Mouse (Mus musculus): ENCODE measurements around the gene 4931440F15Rik.
"Not testable (repeated sequence)": the region's sequence is repeated elsewhere in the genome, so short reads cannot be mapped to it uniquely, and the experiment has no call there.

4931440F15Rik gene

DNA sequence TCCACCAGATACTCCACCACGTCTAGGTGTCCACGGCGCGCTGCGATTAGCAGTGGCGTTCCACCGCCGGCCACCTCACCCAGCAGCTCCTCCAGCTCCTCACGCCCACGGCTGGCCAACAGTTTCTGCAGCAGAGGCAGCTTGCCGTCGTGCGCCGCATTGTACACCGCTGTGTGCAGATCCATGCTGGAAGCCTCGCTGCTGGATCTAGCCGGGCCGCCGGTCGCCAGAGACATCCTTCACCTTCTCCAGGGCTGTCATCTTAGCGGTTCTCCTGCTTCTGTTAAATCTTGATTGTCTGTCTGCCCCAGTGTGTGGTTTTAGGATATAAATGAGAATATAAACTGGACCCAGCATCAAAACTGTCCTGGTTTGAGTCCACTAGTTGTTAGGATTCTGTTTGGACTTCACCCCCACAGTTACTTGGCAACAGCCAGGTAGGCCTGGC is at the start of gene 4931440F15Rik:
4931440F15Rik (minus strand) TSS at position 398 of the 448 bp plus-strand sequence.
- not testable (repeated sequence) for DNase-seq

DNA sequence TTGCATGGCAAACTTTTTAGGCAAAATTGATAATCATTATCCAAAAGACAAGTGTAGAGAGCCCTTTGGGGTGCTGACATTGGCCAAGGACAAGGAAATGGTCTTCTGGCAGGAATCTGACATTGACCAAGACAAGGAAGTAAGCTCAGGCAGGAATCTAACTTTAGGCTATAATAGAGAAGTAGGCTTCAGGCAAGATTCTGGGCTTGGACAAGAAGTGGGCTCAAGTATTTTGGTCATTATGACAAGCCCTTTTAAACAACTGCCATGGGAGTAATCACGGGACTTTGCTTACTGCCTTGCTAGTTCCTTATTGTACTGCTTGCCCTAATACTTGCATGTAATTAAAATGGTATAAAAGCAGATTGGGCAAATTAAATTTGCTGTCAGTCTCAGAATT is 49.3 kb upstream of the 4931440F15Rik start:
- not testable (repeated sequence) for DNase-seq

DNA sequence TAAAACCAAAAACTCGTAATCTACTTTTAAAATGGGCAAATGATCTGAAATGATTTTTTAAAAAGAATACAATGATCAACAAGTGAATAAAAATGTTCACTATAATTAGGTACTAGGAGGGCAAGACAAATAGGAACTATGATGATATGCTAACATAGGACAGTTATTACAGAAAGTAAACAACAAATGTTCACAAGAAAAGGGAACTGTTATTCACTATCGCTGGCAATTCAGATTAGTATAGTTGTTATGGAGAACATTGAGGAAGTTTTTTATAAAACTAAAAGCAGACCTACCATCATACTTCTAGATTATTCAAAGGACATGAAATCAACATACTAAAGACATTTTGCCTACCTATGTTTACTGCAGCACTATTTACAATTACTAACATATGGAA is 44.7 kb upstream of the 4931440F15Rik start:
- no peak for DNase-seq

DNA sequence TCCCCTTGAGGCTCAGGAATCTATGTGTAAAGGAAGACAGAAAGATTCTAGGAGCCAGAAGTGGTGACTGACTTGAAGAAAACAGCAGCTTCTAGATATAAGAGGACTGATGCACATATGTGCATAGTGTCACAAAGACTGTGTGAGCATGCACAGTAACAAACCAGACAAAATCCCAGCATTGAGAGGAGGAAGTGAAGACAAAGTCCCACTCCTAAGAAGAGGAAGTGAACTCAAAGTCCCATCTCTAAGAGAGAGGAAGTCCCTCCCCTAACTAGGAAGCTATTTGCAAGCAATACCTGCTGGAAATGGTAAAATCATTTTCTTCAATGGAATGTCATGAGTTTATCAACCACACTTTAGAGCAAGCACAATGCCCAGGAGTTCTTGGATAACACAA is 38.8 kb upstream of the 4931440F15Rik start:
- no peak for DNase-seq

DNA sequence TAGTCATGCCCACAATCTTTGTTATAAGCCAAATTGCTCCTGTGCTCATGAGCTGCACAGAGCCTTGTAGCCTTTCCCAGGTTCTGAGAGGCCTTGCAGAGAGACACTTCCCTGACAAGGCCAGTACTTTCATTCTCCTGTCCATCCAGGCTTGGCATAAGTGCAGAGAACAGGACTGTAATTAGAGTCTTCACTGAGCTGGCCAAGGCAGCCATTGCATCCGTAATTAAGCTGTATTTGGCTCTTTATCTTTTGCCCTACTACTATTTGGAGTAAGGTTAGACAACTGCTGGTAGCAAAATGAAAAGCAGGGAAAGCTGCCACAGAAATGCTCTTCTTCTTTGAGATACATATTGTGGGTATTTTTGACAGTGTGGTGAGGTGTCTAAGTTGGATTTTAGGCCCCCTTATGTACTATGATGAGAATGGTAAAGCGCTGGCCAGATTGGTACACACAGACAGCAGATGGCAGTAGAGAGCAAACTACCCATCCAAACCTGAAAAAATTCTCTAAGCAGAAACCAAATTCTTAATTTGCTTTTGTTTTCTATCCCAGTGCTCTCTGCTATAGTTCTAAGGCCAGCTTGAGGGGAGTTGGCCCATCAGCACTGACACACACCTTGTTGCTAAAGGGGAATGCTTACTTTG is 36.4 kb upstream of the 4931440F15Rik start:
- peak; percentile 22 for DNase-seq

DNA sequence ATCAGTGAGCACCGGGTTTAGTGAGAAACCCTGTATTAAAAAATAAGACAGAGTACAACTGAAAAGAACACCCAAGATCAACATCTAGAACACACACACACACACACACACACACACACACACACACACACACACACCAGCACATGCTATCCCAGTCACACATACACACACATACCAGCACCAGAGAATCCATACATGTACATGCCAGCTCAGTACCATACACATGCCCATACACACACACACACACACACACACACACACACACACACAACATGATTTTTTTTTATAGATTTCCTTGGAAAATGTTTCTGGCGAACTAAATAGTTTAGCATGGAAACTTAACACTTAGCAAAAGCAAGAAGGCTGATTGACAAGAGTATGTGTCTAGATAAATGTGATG is 35.6 kb upstream of the 4931440F15Rik start:
- no peak for DNase-seq

DNA sequence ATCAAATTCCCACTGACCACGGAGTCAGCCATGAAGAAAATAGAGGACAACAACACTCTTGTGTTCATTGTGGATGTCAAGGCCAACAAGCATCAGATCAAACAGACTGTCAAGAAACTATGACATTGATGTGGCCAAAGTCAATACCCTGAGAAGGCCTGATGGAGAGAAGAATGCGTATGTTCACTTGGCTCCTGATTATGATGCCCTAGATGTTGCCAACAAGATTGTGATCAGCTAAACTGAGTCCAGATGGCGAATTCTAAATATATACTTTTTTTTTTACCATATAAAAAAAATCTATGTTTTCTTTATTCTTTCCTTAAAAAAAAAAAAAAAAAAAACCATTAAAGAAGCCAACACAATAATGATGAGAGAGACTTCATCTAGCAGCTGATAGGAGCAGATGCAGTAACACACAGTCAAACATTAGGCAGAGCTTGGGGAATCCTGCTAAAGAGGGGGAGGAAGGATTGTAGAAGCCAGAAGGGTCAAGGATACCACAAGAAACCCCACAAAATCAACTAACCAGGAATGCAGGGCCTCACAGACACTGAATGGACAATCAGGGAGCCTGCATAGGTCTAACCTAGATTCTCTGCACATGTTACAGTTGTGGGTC is 15.2 kb upstream of the 4931440F15Rik start:
- DNase-seq: no peak

DNA sequence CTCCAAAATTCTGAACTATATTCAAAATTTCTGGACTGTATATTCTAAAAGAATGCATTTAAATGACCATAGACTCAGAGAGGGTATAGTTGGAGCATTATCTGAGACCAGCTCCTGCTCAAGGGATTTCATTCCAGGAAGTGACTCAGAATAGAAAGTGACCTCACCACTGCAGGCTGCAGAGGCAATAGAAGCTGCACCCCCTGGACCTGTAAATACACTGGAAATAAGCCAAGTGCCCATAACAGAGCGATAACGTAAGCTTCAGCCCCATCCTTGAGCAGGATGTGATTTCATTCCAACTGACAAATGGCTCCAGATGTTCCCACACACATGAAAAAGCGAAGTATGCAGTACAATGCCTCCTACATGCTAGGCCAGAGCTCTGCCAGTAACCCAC is 14.3 kb upstream of the 4931440F15Rik start:
- DNase-seq: no peak

DNA sequence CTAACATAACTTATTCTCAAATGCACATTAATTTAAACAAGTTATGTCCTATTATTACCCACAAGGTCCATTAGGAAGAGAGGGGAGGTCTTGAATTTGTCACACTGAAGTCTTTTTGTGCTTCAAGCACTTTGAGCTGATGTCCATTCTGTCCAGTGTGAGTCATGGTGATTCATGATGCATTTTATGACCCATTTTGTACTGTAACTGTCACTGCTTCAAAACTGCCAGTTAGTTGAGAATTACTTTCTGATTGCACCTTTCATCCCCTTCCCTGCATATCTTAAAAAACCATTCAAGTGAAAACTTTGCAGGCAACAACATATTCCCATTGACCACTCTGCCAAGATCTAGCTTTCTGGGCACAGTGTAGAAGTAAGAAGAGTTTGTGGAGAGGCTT is 11.6 kb upstream of the 4931440F15Rik start:
- DNase-seq: no peak

DNA sequence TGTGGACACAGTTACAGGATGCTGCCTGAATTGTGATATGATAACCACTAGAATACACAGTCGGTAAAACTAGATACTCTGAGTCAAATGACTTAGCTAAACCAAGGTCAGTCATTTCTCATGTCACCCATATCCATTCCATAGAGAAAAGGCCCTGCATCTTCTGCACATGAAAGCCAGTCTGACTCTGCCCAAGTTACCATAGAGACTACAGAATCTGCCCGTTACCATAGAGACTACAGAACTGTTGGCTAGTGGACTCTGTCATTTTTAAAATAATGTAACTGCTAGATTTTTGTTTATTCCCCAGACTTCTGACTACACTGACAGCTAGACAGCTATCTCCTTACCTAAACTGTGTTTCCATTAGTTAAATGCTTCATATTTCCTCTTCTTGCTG is 2.3 kb upstream of the 4931440F15Rik start:
- DNase-seq: no peak

DNA sequence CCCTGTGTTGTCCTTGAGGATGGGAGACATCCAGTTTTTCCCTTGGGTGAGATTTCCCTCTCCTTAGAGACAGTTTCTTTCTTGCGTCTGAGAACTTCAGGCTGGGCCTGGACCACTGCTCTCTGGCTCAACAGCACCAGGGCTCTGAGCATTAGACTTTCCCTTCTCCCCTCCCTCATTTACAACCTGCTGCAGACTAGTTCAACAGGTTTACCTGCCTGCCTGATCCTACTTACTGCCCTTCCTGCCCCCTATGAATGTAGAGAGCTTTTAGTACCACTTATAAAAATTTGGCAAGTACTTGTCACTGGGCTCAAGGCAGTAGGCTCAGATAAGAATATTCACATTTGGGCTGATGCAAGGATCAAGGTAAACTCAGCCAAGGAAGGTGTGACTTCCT is 533 bp upstream of the 4931440F15Rik start:
- no peak for DNase-seq

DNA sequence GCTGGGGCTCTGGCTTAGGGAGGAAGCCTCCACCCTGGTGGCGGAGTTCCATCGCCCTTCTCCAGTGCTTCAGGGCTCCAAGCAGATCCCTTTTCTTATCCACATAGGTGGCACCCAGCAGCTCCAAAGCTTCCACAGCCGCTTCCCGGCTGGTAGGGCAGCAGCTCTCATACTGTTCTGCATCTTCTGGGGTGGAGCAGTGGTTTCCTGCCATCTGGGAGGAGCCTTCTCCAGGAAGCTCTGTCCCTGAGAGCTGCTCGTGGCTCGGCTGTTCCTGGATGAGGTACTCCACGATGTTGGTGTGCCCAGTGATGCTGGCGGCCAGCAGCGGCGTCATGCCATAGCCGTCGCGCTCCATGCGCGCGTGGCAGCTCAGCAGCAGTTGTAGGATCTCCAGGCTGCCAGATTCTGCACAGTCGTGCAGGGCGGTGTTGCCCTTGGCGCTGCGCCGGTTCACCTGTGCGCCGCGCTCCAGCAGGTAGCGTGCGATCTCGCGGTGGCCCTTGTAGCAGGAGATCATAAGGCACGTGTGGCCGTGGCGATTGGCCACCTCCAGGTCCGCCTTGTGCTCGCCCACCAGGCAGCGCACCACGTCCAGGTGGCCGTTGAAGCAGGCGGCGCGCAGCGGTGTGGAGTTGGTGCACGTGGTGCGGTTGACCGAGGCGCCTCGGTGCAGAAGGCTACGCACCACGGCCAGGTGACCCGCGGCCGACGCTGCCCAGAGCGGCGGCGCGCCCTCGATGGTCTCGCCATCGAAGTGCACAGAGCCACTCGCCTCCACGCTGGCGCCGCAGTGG is 796 bp downstream of the 4931440F15Rik start:
- peak; percentile 10 for DNase-seq

DNA sequence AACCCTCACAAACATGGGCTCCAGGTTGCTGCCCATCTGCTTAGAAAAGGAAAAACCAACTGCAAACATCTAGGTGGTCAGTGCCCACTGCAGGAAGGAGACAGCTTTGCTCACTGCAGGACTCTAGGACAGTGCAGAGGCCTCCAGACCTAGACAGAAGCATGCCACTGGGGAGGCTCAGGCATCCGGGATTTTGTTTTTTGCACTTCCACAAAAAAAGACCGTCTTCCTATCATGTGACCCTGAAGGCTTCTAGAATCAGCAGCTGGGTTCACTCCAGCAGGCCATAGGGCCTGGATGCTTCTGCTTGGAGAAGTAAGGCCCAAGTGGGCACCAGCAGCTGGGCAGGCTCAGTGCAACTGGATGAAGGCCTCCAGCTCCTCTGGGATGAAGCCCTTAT is 2.3 kb downstream of the 4931440F15Rik start:
- no peak for DNase-seq

DNA sequence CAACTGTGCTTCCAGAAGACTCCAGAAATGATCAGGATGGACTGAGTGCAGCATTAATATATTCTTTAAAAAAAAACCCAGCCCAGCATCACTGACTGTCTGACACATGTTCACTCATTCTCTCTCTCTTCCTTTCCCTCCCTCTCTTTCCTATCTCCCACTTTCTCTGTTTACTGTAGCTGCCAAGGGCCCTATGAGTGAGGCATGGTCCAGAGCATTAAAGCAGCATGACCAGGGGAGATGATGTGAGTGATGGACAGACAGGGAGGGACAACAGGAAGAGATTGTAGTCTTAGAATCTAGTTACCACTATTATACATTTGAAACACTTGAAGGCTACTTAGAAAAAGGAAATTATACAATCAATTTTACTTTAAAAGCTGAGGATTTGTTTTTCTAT is 9.8 kb downstream of the 4931440F15Rik start:
- DNase-seq: no peak

DNA sequence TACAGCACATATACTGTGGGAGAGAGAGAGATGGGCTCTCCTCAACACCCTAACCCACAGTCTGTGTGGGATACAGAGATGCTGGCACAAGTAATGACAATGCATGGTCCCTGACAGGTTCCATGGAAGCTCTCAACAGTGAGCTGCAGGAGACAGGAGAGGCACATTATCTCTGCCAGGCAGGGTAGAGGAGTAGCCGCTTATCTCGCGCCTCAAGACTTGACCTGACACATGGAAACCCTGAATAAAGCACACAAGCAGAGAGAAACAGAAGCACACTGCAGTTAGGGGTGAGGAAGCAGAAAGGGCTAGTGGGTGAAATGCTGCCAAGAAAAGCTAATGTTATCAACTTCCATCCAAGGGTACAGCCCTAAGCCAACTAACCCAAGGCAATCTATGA is 10.2 kb downstream of the 4931440F15Rik start:
- DNase-seq: no peak

DNA sequence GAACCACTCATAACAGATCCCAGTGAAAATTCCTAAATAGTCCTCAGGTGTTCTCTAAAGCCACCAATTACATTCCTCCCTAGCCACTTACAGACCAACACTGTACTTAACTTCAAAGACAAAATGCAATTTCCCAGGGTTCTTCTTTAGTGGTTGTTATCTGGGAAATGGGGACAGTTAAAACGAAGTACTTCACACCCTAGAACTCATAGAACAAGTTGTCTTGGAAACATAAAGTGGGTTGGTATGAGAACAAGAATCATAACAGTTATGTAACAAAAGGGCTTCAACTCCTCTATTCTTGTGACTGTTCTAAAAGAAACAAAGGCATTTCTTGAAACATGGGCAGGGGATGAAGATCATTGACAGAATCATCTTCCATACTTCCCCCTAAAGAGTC is 12.2 kb downstream of the 4931440F15Rik start:
- DNase-seq: no peak

DNA sequence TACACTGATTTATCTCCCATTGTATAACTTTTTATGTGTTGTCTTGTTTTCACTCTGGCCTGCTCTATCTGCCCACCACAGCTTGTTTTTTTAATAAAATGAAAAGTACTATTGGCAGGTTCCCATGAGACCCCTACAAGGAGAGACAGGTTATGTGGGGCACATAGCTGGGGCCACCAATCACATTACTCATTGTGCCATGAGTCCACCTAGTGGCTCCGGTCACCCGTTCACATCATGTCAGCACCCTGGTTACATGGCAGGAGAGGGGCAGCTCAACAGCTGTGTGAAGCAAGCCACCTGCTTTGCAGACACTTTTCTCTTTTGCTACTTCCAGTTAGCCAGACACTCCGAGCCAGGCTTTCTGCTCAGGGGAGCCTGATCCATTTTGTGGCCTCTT is 13.0 kb downstream of the 4931440F15Rik start:
- DNase-seq: no peak

DNA sequence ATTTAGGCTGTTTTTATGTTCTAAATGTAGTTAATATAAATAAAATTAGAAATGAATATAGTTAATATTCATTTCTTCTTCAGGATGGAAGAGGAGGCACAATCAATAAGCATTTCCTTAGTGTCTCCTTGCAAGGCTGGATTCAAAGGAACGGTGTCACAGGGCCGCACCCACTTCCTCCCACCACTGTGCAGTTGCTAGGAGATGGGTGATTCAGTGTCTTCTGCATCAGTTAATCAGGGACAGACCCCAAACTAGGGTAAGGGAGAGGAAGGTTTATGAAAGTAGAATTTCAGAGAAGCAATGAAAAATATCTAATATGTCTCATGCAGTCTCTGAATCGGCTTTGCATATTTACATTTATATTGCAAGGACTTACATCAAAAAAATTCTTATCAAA is 15.1 kb downstream of the 4931440F15Rik start:
- no peak for DNase-seq

DNA sequence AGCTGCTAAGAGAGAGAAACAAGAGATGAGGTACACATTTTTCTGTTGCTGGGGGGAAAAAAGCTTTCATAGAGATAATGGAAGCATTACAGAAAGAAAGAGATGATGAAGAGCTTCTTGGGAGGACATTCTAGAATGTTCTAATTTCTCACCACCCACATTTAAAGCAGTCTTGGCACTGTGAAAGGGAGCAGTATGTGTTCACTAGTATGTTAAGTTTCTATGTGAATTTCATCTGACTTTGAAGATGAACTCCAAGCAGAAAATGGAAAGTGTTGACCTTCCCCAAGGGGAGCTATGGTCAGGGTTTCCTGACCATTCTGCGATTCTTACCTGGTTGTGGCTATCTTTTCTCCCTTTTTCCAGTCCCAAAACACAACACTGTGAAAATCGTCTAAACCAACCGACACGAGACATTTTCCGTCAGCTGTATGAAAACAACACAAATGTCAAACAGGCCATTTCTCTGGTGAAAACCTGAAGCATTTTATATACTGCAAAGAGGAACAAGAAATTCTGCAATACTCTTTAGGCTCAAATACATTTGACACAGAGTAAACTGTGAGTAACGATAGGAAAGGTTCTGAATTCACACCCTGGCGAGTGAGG is 16.4 kb downstream of the 4931440F15Rik start:
- DNase-seq: no peak

DNA sequence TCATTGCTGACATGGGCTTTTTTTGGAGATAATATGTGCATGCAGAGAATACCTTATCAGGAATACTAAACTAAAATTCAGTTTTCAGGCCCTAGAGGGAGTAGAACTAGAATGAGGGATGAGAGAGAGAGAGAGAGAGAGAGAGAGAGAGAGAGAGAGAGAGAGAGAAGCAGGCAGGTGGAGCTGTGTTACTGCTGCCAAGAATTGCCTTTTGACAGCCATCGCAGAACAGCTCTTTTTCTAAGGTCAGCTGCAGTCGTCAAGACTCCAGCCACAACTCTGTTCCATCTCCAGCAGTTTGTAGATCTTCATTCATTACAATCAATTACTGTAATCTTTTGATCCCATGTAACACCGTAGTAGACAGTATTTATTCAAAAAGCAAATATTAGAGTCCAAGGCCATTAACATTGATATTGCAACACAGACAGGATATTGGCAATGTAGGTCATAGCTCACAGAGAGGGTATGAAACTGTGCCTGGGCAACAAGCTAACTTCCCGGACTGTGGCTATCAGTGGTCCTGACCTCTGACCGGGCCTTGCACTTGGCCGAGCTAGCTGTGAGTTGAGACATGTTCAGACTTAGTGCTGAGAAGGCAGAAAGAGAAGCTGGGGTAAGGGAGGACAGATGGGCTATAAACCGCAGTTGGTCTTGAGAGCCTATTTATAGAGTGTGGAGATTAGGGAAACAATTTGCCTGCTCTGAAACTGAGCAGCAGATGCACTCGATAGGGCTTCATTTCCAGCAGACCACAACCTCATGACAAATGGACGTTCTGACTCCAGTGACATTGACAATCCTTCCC is 17.1 kb downstream of the 4931440F15Rik start:
- DNase-seq: peak; percentile 32

DNA sequence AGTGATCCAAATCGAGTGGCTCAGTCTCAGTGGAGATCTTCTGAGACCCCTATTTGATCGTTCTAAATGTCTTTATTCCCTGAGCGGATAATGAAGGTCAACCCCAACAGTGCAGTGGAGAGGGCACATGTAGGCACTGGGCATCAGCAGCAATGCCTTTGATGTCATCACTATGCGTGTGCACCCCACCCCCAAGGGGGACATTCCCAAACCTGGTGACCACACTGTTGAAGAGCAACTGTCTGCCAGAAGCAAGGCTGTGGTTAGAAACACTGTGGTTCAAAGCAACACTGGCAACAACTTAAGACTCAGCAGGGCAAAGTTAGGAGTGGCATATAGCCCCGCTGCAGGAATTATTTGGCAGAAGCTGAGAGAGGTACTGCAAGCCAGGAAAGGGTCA is 18.1 kb downstream of the 4931440F15Rik start:
- DNase-seq: no peak
